Mouse (Mus musculus) liver, postnatal 0 days (tissue): ENCODE results near the gene Pkd1l2. TPM values are rescaled to one million over a fixed set of nuclear protein-coding genes. Genes with fewer than 3 reads are reported as not detected.
A peak's percentile ranks its signal among the peaks of the same experiment; 100 is the strongest.

ENCODE experiments used
- ATAC-seq: fragments of 200-750 bp; cut with Nextera tagmentation; 2 replicates; pipeline ENCODE4 v1.8.0; 2017; ENCODE audit warnings: mild to moderate bottlenecking, moderate library complexity
- DNase-seq: peaks from one replicate; pipeline ENCODE4 v3.0.0-alpha.2; 2016
- H3K27ac ChIP-seq: fragments of 300-500 bp; sonication (generic); 2 replicates; pipeline ENCODE4 v1.5.1; 2014; ENCODE audit warnings: antibody characterized with exemption, moderate library complexity, mild to moderate bottlenecking, low read depth
- H3K27me3 ChIP-seq: fragments of 300-500 bp; sonication (generic); 2 replicates; pipeline ENCODE4 v1.6.1; 2014; ENCODE audit warnings: low read length, control low read depth, mixed read lengths; ENCODE audit not compliant: insufficient read depth
- H3K36me3 ChIP-seq: fragments of 300-500 bp; sonication (generic); replicated peaks from 2 replicates; pipeline ENCODE4 v1.6.1; 2014; ENCODE audit warnings: mild to moderate bottlenecking, control low read depth, low read length, moderate library complexity, mixed read lengths; ENCODE audit not compliant: insufficient read depth
- H3K4me1 ChIP-seq: fragments of 300-500 bp; sonication (generic); 2 replicates; pipeline ENCODE4 v1.6.1; 2014; ENCODE audit warnings: antibody characterized with exemption, mild to moderate bottlenecking, control low read depth; ENCODE audit not compliant: insufficient read depth
- H3K4me2 ChIP-seq: fragments of 300-500 bp; sonication (generic); 2 replicates; pipeline ENCODE4 v1.6.1; 2014; ENCODE audit warnings: low read depth, mild to moderate bottlenecking, low read length, moderate library complexity, mixed read lengths
- H3K4me3 ChIP-seq: fragments of 300-500 bp; sonication (generic); 2 replicates; pipeline ENCODE4 v1.5.1; 2014; ENCODE audit warnings: low read depth, low read length
- H3K9ac ChIP-seq: fragments of 300-500 bp; sonication (generic); replicated peaks from 2 replicates; pipeline ENCODE4 v1.6.1; 2014; ENCODE audit warnings: mild to moderate bottlenecking, moderate library complexity
- H3K9me3 ChIP-seq: fragments of 300-500 bp; sonication (generic); 2 replicates; pipeline ENCODE4 v1.6.1; 2016; ENCODE audit warnings: mild to moderate bottlenecking, control low read depth, low read length, mixed read lengths
- CTCF ChIP-seq: sonication (generic); IDR thresholded peaks from 2 replicates; pipeline ENCODE4 v1.5.1; 2016; ENCODE audit warnings: antibody characterized with exemption, low read depth
- EP300 ChIP-seq: IDR thresholded peaks from 2 replicates; pipeline ENCODE4 v1.6.1; 2016; ENCODE audit warnings: antibody characterized with exemption, low read depth, mild to moderate bottlenecking
- WGBS: fragments of 180-500 bp; shearing (Covaris S2); extraction: QIAGEN DNeasy Blood & Tissue Kit; methylation state at CpG from one replicate; pipeline ENCODE4 v1.1.7; 2014; ENCODE audit not compliant: insufficient replicate concordance; 5-methylcytosine and 5-hydroxymethylcytosine counted together
- polyA plus RNA-seq: library from polyadenylated mRNA; unstranded; fragments of >200 nt; fragmentation: Nextera tagmentation; extraction: Ambion mirVana; gene quantifications from 2 replicates; pipeline ENCODE4 v1.2.1, GENCODE M21; 2015

Pkd1l2 gene
- polyA plus RNA-seq, 1 experiment from 2014 or later: 0.06 TPM

GRCm38 (mm10) chr8:116975606-116976005 lies 106.6 kb downstream of the Pkd1l2 start:
- no peak for TF ChIP-seq CTCF
- no peak for TF ChIP-seq EP300
- H3K4me1 ChIP-seq: peaks cover 13% of the 10 kb centered on the region
- 66% methylated on average over 5 of the region's 5 CpGs for WGBS
- DNase-seq: no peak
- no peak overlapping the region for H3K27ac ChIP-seq
- H3K9me3 ChIP-seq: no peaks in the 10 kb centered on the region
- no peaks in the 10 kb centered on the region for H3K27me3 ChIP-seq
- no peak overlapping the region for H3K9ac ChIP-seq
- no peak for ATAC-seq
- no peak overlapping the region for H3K4me3 ChIP-seq
- H3K4me2 ChIP-seq: peak overlapping the region; percentile 38
- no peaks in the 10 kb centered on the region for H3K36me3 ChIP-seq

GRCm38 (mm10) chr8:116975066-116975465 lies 107.2 kb downstream of the Pkd1l2 start:
- Histone ChIP-seq H3K9ac (no peak overlapping the region), H3K9me3 (no peaks in the 10 kb centered on the region), H3K4me2 (peak overlapping the region; percentile 38), H3K4me1 (peaks cover 13% of the 10 kb centered on the region), H3K27ac (no peak overlapping the region), H3K36me3 (no peaks in the 10 kb centered on the region), H3K4me3 (no peak overlapping the region), H3K27me3 (no peaks in the 10 kb centered on the region)
- TF ChIP-seq EP300 (no peak), CTCF (no peak)
- ATAC-seq (no peak), DNase-seq (no peak)
- 30% methylated on average over 5 of the region's 5 CpGs for WGBS

DNA sequence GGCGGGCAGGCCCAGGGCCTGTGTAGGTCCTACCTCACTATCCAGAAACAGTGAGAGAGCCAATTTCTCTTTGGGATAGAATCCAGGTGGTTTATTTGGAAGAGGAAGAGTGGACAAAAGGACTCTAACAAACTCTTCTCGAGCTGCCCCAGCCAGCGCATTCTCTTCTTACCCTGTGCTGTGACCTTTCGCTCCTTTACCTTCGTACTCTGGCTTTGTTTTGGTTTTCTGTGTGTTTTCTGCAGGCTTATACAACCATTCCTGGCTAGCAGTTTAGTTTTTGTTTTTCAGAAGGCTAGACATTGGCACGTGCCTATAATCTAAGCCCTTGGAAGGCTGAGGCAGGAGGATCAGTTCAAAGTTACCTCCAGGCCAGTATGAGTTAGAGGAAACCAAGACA lies 112.7 kb downstream of the Pkd1l2 start:
- H3K4me2 ChIP-seq: no peak overlapping the region
- H3K36me3 ChIP-seq: no peaks in the 10 kb centered on the region
- ATAC-seq: peak; percentile 80
- no peak for DNase-seq
- no peaks in the 10 kb centered on the region for H3K27me3 ChIP-seq
- TF ChIP-seq CTCF: no peak
- no peak for TF ChIP-seq EP300
- H3K27ac ChIP-seq: peak overlapping the region; percentile 90
- no peaks in the 10 kb centered on the region for H3K9me3 ChIP-seq
- no peak overlapping the region for H3K4me3 ChIP-seq
- 69% methylated on average over 6 of the region's 6 CpGs for WGBS
- H3K9ac ChIP-seq: 0 out of 2 replicates have a peak overlapping the region, but pooled peaks have one; percentile 38
- peaks cover 3% of the 10 kb centered on the region; the same call in 1 of the 2 replicates for H3K4me1 ChIP-seq

GRCm38 (mm10) chr8:116954415-116954814 lies 127.8 kb downstream of the Pkd1l2 start:
- peaks cover 30% of the 10 kb centered on the region for H3K36me3 ChIP-seq
- H3K4me2 ChIP-seq: no peak overlapping the region
- no peak overlapping the region for H3K9ac ChIP-seq
- H3K9me3 ChIP-seq: no peaks in the 10 kb centered on the region
- no peak for TF ChIP-seq CTCF
- no peak for TF ChIP-seq EP300
- 0 out of 2 replicates have a peak, but pooled peaks cover 3% of the 10 kb centered on the region for H3K4me1 ChIP-seq
- ATAC-seq (no peak), DNase-seq (no peak)
- H3K27ac ChIP-seq: no peak overlapping the region
- no peak overlapping the region for H3K4me3 ChIP-seq
- WGBS: 79% methylated on average over 9 of the region's 9 CpGs
- H3K27me3 ChIP-seq: no peaks in the 10 kb centered on the region

- 70% methylated on average over 8 of the region's 8 CpGs for WGBS
- Histone ChIP-seq H3K4me2 (no peak overlapping the region), H3K9ac (no peak overlapping the region), H3K27ac (no peak overlapping the region), H3K9me3 (no peaks in the 10 kb centered on the region), H3K27me3 (no peaks in the 10 kb centered on the region), H3K4me3 (no peak overlapping the region), H3K4me1 (peaks cover 7% of the 10 kb centered on the region; the same call in 1 of the 2 replicates), H3K36me3 (peaks cover 27% of the 10 kb centered on the region)
- TF ChIP-seq EP300: no peak
- no peak for TF ChIP-seq CTCF
- no peak for DNase-seq
- ATAC-seq: no peak
Measured at GRCm38 (mm10) chr8:116952428-116952827, 129.8 kb downstream of the Pkd1l2 start.

DNA sequence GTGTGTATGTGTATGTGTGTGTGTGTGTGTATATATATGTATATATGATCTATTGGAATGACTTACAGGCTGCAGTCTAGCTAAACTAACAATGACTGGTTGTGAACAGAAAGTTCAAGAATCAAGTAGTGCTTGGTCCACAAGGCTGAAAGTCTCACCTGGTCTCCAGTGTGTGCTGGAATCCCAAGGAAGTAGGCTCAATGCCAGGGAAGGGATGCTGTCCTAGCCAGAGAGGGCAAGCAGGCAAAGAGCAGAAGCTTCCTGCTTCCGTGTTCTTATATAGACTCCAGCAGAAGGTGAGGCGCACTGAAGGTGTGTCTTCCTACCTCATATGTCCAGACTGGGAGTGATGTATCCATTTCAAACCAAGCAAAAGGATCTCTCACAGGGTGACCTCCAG lies 130.5 kb downstream of the Pkd1l2 start:
- Histone ChIP-seq H3K4me1 (peaks cover 8% of the 10 kb centered on the region; the same call in 1 of the 2 replicates), H3K4me2 (no peak overlapping the region), H3K36me3 (peaks cover 24% of the 10 kb centered on the region), H3K27me3 (no peaks in the 10 kb centered on the region), H3K9ac (no peak overlapping the region), H3K27ac (no peak overlapping the region), H3K9me3 (no peaks in the 10 kb centered on the region), H3K4me3 (no peak overlapping the region)
- WGBS: 77% methylated on average over 2 of the region's 2 CpGs
- DNase-seq: no peak
- no peak for ATAC-seq
- no peak for TF ChIP-seq CTCF

GRCm38 (mm10) chr8:116951369-116951768 lies 130.9 kb downstream of the Pkd1l2 start:
- DNase-seq: no peak
- Histone ChIP-seq H3K9ac (no peak overlapping the region), H3K4me2 (no peak overlapping the region), H3K27ac (no peak overlapping the region), H3K36me3 (peaks cover 24% of the 10 kb centered on the region), H3K27me3 (no peaks in the 10 kb centered on the region), H3K9me3 (no peaks in the 10 kb centered on the region), H3K4me3 (no peak overlapping the region), H3K4me1 (peaks cover 12% of the 10 kb centered on the region)
- WGBS: 63% methylated on average over 5 of the region's 5 CpGs
- ATAC-seq: no peak
- TF ChIP-seq CTCF (no peak), EP300 (no peak)
